Mouse (Mus musculus): ENCODE results near the gene Tex30.

GRCm38 (mm10) chr1:44129929-44130581 lies 27.8 kb upstream of the Tex30 start:
- TF ChIP-seq CTCF (IDR thresholded peaks at IDR 0.05; ENCODE audit: insufficient read depth, low read length): no peak
- TF ChIP-seq POLR2A (IDR thresholded peaks at IDR 0.05; ENCODE audit: borderline replicate concordance, extremely low read depth, low read depth, low read length): no peak
